Mouse (Mus musculus): Measurements from ENCODE around the gene Pappa2. TPM values are rescaled to one million over a fixed set of nuclear protein-coding genes. Genes with fewer than 3 reads are reported as not detected.

Gene Pappa2
- 0.01 and 0.07 TPM in 2 replicates for polyA plus RNA-seq (2012; rRNA removed)
- polyA plus RNA-seq (2014; fragmentation: Nextera tagmentation; extraction: Ambion mirVana) = 0.08 TPM in 1 of 2 replicates, not detected in the other

GRCm38 (mm10) chr1:158980390-158980789 lies at the start of gene Pappa2:
Gene Pappa2 (minus strand): TSS chr1:158980490.
- 33% methylated on average over 1 of the region's 1 CpGs for WGBS (ENCODE audit: insufficient replicate concordance)

GRCm38 (mm10) chr1:159029106-159029505 lies 48.8 kb upstream of the Pappa2 start:
- no peak for TF ChIP-seq CTCF (IDR thresholded peaks at IDR 0.05; ENCODE audit: low read depth)
- TF ChIP-seq EP300 (IDR thresholded peaks at IDR 0.05; ENCODE audit: low read depth) = no peak
- Histone ChIP-seq H3K9me3 (ENCODE audit: control insufficient read depth, low read length) (no peaks in the 10 kb centered on the region), H3K4me2 (ENCODE audit: low read depth) (no peak overlapping the region), H3K9ac (replicated peaks) (no peak overlapping the region), H3K27me3 (ENCODE audit: control insufficient read depth, insufficient read depth, low read length) (no peaks in the 10 kb centered on the region), H3K4me1 (replicated peaks; ENCODE audit: control insufficient read depth in 2 of 2, insufficient read depth in 2 of 2, low read length in 1 of 2) (no peaks in the 10 kb centered on the region), H3K27ac (no peak overlapping the region), H3K4me3 (ENCODE audit: insufficient read depth in 1 of 2, low read depth in 2 of 2, low read length in 2 of 2) (no peak overlapping the region), H3K36me3 (replicated peaks; ENCODE audit: control insufficient read depth, insufficient read depth, low read depth) (no peaks in the 10 kb centered on the region)
- 65% methylated on average over 2 of the region's 2 CpGs for WGBS (ENCODE audit: insufficient replicate concordance)
- DNase-seq (ENCODE audit: low read depth in 3 of 3, low spot score in 3 of 3) (no peak), ATAC-seq (ENCODE audit: insufficient read depth) (no peak)

More at GRCm38 (mm10) chr1:158980390-158980789, at the start of gene Pappa2:
- Histone ChIP-seq H3K27me3 (ENCODE audit: control insufficient read depth, insufficient read depth, low read length) (no peaks in the 10 kb centered on the region), H3K27ac (no peak within 1 kb of the TSS), H3K36me3 (replicated peaks; ENCODE audit: control insufficient read depth, insufficient read depth, low read depth) (no peaks in the 10 kb centered on the region), H3K9me3 (ENCODE audit: control insufficient read depth, low read length) (no peaks in the 10 kb centered on the region), H3K4me2 (ENCODE audit: low read depth) (no peak within 1 kb of the TSS), H3K4me3 (ENCODE audit: insufficient read depth in 1 of 2, low read depth in 2 of 2, low read length in 2 of 2) (no peak within 1 kb of the TSS), H3K9ac (replicated peaks) (no peak within 1 kb of the TSS), H3K4me1 (replicated peaks; ENCODE audit: control insufficient read depth in 2 of 2, insufficient read depth in 2 of 2, low read length in 1 of 2) (no peaks in the 10 kb centered on the region)
- ATAC-seq (ENCODE audit: insufficient read depth) (no peak), DNase-seq (ENCODE audit: low read depth in 3 of 3, low spot score in 3 of 3) (no peak)
- no peak for TF ChIP-seq EP300 (IDR thresholded peaks at IDR 0.05; ENCODE audit: low read depth)
- TF ChIP-seq CTCF (IDR thresholded peaks at IDR 0.05; ENCODE audit: low read depth) = no peak

- Histone ChIP-seq H3K4me1 (replicated peaks; ENCODE audit: control insufficient read depth in 2 of 2, insufficient read depth in 2 of 2, low read length in 1 of 2) (no peaks in the 10 kb centered on the region), H3K4me3 (ENCODE audit: insufficient read depth in 1 of 2, low read depth in 2 of 2, low read length in 2 of 2) (no peak overlapping the region), H3K9ac (replicated peaks) (no peak overlapping the region), H3K36me3 (replicated peaks; ENCODE audit: control insufficient read depth, insufficient read depth, low read depth) (no peaks in the 10 kb centered on the region), H3K9me3 (ENCODE audit: control insufficient read depth, low read length) (no peaks in the 10 kb centered on the region), H3K27me3 (ENCODE audit: control insufficient read depth, insufficient read depth, low read length) (no peaks in the 10 kb centered on the region), H3K27ac (no peak overlapping the region), H3K4me2 (ENCODE audit: low read depth) (no peak overlapping the region)
- 57% methylated on average over 5 of the region's 5 CpGs for WGBS (ENCODE audit: insufficient replicate concordance)
- TF ChIP-seq CTCF (IDR thresholded peaks at IDR 0.05; ENCODE audit: low read depth) = no peak
- TF ChIP-seq EP300 (IDR thresholded peaks at IDR 0.05; ENCODE audit: low read depth) = no peak
- ATAC-seq (ENCODE audit: insufficient read depth) = no peak
- DNase-seq (ENCODE audit: low read depth in 3 of 3, low spot score in 3 of 3) = no peak
Measured at GRCm38 (mm10) chr1:159014940-159015660, 34.8 kb upstream of the Pappa2 start.

GRCm38 (mm10) chr1:158987042-158987441 lies 6.8 kb upstream of the Pappa2 start:
- 35% methylated on average over 3 of the region's 3 CpGs for WGBS (ENCODE audit: insufficient replicate concordance)
- H3K4me3 ChIP-seq (ENCODE audit: insufficient read depth in 1 of 2, low read depth in 2 of 2, low read length in 2 of 2) = no peak overlapping the region
- H3K27me3 ChIP-seq (ENCODE audit: control insufficient read depth, insufficient read depth, low read length) = no peaks in the 10 kb centered on the region
- DNase-seq (ENCODE audit: low read depth in 3 of 3, low spot score in 3 of 3) (no peak), ATAC-seq (ENCODE audit: insufficient read depth) (no peak)
- H3K9me3 ChIP-seq (ENCODE audit: control insufficient read depth, low read length) = no peaks in the 10 kb centered on the region
- no peaks in the 10 kb centered on the region for H3K4me1 ChIP-seq (replicated peaks; ENCODE audit: control insufficient read depth in 2 of 2, insufficient read depth in 2 of 2, low read length in 1 of 2)
- no peak overlapping the region for H3K9ac ChIP-seq (replicated peaks)
- H3K4me2 ChIP-seq (ENCODE audit: low read depth) = no peak overlapping the region
- H3K27ac ChIP-seq = no peak overlapping the region
- no peaks in the 10 kb centered on the region for H3K36me3 ChIP-seq (replicated peaks; ENCODE audit: control insufficient read depth, insufficient read depth, low read depth)
- TF ChIP-seq EP300 (IDR thresholded peaks at IDR 0.05; ENCODE audit: low read depth) (no peak), CTCF (IDR thresholded peaks at IDR 0.05; ENCODE audit: low read depth) (no peak)

- Histone ChIP-seq H3K4me2 (ENCODE audit: low read depth) (no peak overlapping the region), H3K4me1 (replicated peaks; ENCODE audit: control insufficient read depth in 2 of 2, insufficient read depth in 2 of 2, low read length in 1 of 2) (no peaks in the 10 kb centered on the region), H3K9me3 (ENCODE audit: control insufficient read depth, low read length) (no peaks in the 10 kb centered on the region), H3K27ac (no peak overlapping the region), H3K36me3 (replicated peaks; ENCODE audit: control insufficient read depth, insufficient read depth, low read depth) (no peaks in the 10 kb centered on the region), H3K4me3 (ENCODE audit: insufficient read depth in 1 of 2, low read depth in 2 of 2, low read length in 2 of 2) (no peak overlapping the region), H3K27me3 (ENCODE audit: control insufficient read depth, insufficient read depth, low read length) (no peaks in the 10 kb centered on the region), H3K9ac (replicated peaks) (no peak overlapping the region)
- no peak for ATAC-seq (ENCODE audit: insufficient read depth)
- WGBS (ENCODE audit: insufficient replicate concordance) = 47% methylated on average over 5 of the region's 5 CpGs
- TF ChIP-seq CTCF (IDR thresholded peaks at IDR 0.05; ENCODE audit: low read depth) (no peak), EP300 (IDR thresholded peaks at IDR 0.05; ENCODE audit: low read depth) (no peak)
- no peak for DNase-seq (ENCODE audit: low read depth in 3 of 3, low spot score in 3 of 3)
Measured at GRCm38 (mm10) chr1:158962340-158962739, 17.9 kb downstream of the Pappa2 start.

All from liver, embryonic 14.5 days (tissue).